12 mouse cellular contexts compared by ENCODE assay signal in the genomic region with DNA sequence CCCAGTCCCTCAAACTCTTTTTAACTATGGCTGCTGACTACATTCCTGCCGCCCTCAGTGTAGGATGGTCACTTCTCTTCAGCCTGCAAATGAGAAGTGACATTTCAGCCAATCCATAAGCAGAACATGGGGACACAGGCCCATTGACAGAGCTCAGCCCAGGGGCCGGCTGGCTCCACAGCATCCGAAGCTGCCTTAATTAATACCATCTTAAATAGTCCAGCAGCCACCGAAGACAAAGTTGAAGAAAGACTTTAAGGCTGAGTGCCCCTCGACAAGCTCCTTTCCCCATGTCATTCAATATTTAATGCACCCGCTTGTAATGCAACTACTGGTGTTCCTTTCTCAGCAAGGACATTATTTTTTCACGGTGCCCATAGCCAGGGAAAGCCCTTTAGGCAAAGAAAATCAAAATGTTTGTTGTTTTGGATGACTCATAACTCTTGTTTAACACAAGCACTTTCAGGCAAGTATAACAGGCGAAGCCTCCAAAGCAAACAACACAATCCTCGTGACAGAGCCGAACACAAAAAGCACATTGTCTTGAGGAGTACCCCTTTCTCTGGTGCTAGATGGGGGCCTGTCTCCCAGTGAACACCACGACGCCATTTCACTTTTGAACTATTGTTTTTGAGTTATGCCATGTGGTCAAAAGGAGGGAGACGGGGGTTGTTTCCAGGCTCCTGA. TPM values are rescaled to one million over a fixed set of nuclear protein-coding genes. Genes with fewer than 3 reads are reported as not detected.
DNase-seq lines count a peak whose midpoint lies in the region; ATAC-seq and TF ChIP-seq lines count a peak whose summit lies in the region.
"Had no signal": no experiment of that assay in that cellular context is flagged by ENCODE, and none has a peak within 500 bp of the region (broad histone marks: within the 10 kb centered on the region; RNA-seq: fewer than 3 reads in every experiment).

No protein-coding gene starts in this region.

- H3K4me1 ChIP-seq in megakaryocyte, embryonic 14.5 days: peaks cover 8% of the 10 kb centered on the region
- peaks cover 45% of the 10 kb centered on the region for H3K4me1 ChIP-seq in limb, embryonic 12.5 days (replicated peaks)
- peaks cover 2% of the 10 kb centered on the region; the same call in 1 of the 2 replicates for H3K4me1 ChIP-seq in lung, adult 2 months (ENCODE audit: control insufficient read depth, insufficient read depth, low read length)

- H3K36me3 ChIP-seq in megakaryocyte, embryonic 14.5 days (replicated peaks; ENCODE audit: low read length): no peaks in the 10 kb centered on the region
- H3K36me3 ChIP-seq in limb, embryonic 12.5 days: no peaks in the 10 kb centered on the region

- peak overlapping the region; percentile 46; the same call in 1 of the 2 replicates for H3K9ac ChIP-seq in limb, embryonic 12.5 days (replicated peaks)

- ATAC-seq in megakaryocyte, adult 5-6 weeks (ENCODE audit: poor library complexity, severe bottlenecking): no peak
- 0 out of 2 replicates have a peak, but pooled peaks have one; percentile 15 for ATAC-seq in limb, embryonic 12.5 days (ENCODE audit: insufficient number of reproducible peaks, insufficient read depth, low FRiP score, low TSS enrichment, low read depth)

- peak; percentile 28 for DNase-seq in cerebellum, adult 9-11 months
- DNase-seq in cerebellum, postnatal 4 days (ENCODE audit: low spot score in 2 of 2): no peak
- peak; percentile 84 for DNase-seq in retina, postnatal 1 day
- no peak for DNase-seq in lung, adult 2 months
- DNase-seq in adrenal gland, adult 2 months: no peak
- DNase-seq: thymus, postnatal 14 days had no signal

- no peak for TF ChIP-seq CTCF in lung, adult 2 months (IDR thresholded peaks at IDR 0.05; ENCODE audit: insufficient read depth, low read length)

- H3K27me3 ChIP-seq in megakaryocyte, embryonic 14.5 days (replicated peaks): peaks cover 69% of the 10 kb centered on the region
- H3K27me3 ChIP-seq in limb, embryonic 12.5 days: peaks cover 55% of the 10 kb centered on the region

- WGBS in limb, embryonic 12.5 days: 20% methylated on average over 13 of the region's 13 CpGs
- WGBS in lung, adult 2 months: 52% methylated on average over 13 of the region's 13 CpGs

- H3K4me2 ChIP-seq in limb, embryonic 12.5 days: peak overlapping the region; percentile 55

- peak overlapping the region; percentile 60 for H3K27ac ChIP-seq in limb, embryonic 12.5 days

- H3K9me3 ChIP-seq in megakaryocyte, embryonic 14.5 days: no peaks in the 10 kb centered on the region
- no peaks in the 10 kb centered on the region for H3K9me3 ChIP-seq in limb, embryonic 12.5 days

- no peak for TF ChIP-seq POLR2A in lung, adult 2 months (IDR thresholded peaks at IDR 0.05; ENCODE audit: borderline replicate concordance, extremely low read depth, low read depth, low read length)

- H3K4me3 ChIP-seq in megakaryocyte, embryonic 14.5 days (replicated peaks): peak overlapping the region; percentile 14
- H3K4me3 ChIP-seq in limb, embryonic 12.5 days (replicated peaks): peak overlapping the region; percentile 30
- no peak overlapping the region for H3K4me3 ChIP-seq in lung, adult 2 months (replicated peaks; ENCODE audit: extremely low read depth, low read depth, low read length)
- H3K4me3 ChIP-seq: erythroblast, embryonic 14.5 days had no signal

RNA-seq across cellular contexts. Expression of a gene that starts 1.9 kb away (rescaled TPM):
- not detected in 2 replicates for polyA plus RNA-seq in megakaryocyte, embryonic 14.5 days (2012; ENCODE audit: insufficient read depth, low replicate concordance)
- not detected in 2 replicates for total RNA-seq in megakaryocyte, adult 5-6 weeks (2015)
- total RNA-seq in megakaryocyte, adult 5-6 weeks (2017): not detected in 2 replicates
- 0.14 and 0.23 TPM in 2 replicates for polyA plus RNA-seq in limb, embryonic 12.5 days (2016; fragmentation: Nextera tagmentation; extraction: Ambion mirVana)
- polyA plus RNA-seq in lung, adult 2 months (2012; rRNA removed): not detected in 2 replicates
- total RNA-seq in adrenal gland, adult 2 months (2021): not detected
- polyA plus RNA-seq in adrenal gland, adult 2 months (2012; rRNA removed): not detected in 2 replicates
- polyA plus RNA-seq: erythroblast, embryonic 14.5 days; intestine, embryonic 14.5 days; liver, embryonic 16.5 days had no signal

RNA-seq across cellular contexts. Expression of a gene that starts 12.6 kb away (rescaled TPM):
- polyA plus RNA-seq in megakaryocyte, embryonic 14.5 days (2012; ENCODE audit: insufficient read depth, low replicate concordance): not detected in 2 replicates
- not detected in 2 replicates for total RNA-seq in megakaryocyte, adult 5-6 weeks (2015)
- not detected in 2 replicates for total RNA-seq in megakaryocyte, adult 5-6 weeks (2017)
- polyA plus RNA-seq in limb, embryonic 12.5 days (2016; fragmentation: Nextera tagmentation; extraction: Ambion mirVana): 8.0 TPM in 2 replicates
- 0.06 TPM in 1 of 2 replicates, not detected in the other for polyA plus RNA-seq in lung, adult 2 months (2012; rRNA removed)
- not detected for total RNA-seq in adrenal gland, adult 2 months (2021)
- polyA plus RNA-seq in adrenal gland, adult 2 months (2012; rRNA removed): 0.02 TPM in 1 of 2 replicates, not detected in the other
- polyA plus RNA-seq: intestine, embryonic 14.5 days; liver, embryonic 16.5 days had no signal

RNA-seq across cellular contexts. Expression of a gene that starts 22.4 kb away (rescaled TPM):
- polyA plus RNA-seq in megakaryocyte, embryonic 14.5 days (2012; ENCODE audit: insufficient read depth, low replicate concordance): not detected in 2 replicates
- total RNA-seq in megakaryocyte, adult 5-6 weeks (2015): not detected in 2 replicates
- not detected in 2 replicates for total RNA-seq in megakaryocyte, adult 5-6 weeks (2017)
- polyA plus RNA-seq in limb, embryonic 12.5 days (2016; fragmentation: Nextera tagmentation; extraction: Ambion mirVana): 6.2 and 8.0 TPM in 2 replicates
- not detected in 2 replicates for polyA plus RNA-seq in lung, adult 2 months (2012; rRNA removed)
- not detected for total RNA-seq in adrenal gland, adult 2 months (2021)
- 0.10 and 0.41 TPM in 2 replicates for polyA plus RNA-seq in adrenal gland, adult 2 months (2012; rRNA removed)
- polyA plus RNA-seq: erythroblast, embryonic 14.5 days; intestine, embryonic 14.5 days; liver, embryonic 16.5 days had no signal

RNA-seq across cellular contexts. Expression of a gene that starts 37.5 kb away (rescaled TPM):
- polyA plus RNA-seq in megakaryocyte, embryonic 14.5 days (2012; ENCODE audit: insufficient read depth, low replicate concordance): not detected in 2 replicates
- total RNA-seq in megakaryocyte, adult 5-6 weeks (2015): not detected in 2 replicates
- not detected in 2 replicates for total RNA-seq in megakaryocyte, adult 5-6 weeks (2017)
- polyA plus RNA-seq in limb, embryonic 12.5 days (2016; fragmentation: Nextera tagmentation; extraction: Ambion mirVana): 0.14 and 0.18 TPM in 2 replicates
- not detected in 2 replicates for polyA plus RNA-seq in lung, adult 2 months (2012; rRNA removed)
- total RNA-seq in adrenal gland, adult 2 months (2021): not detected
- polyA plus RNA-seq in adrenal gland, adult 2 months (2012; rRNA removed): not detected in 2 replicates
- polyA plus RNA-seq: erythroblast, embryonic 14.5 days; intestine, embryonic 14.5 days; liver, embryonic 16.5 days had no signal

Comparison
In these comparisons a context has a peak if more than half of its experiments do, and no peak if none do; other contexts are left out.
1. DNase-seq: peak in cerebellum, adult 9-11 months (single experiment) and retina, postnatal 1 day (single experiment); none in cerebellum, postnatal 4 days (0 of 2), lung, adult 2 months (single experiment) and adrenal gland, adult 2 months (single experiment).